Mouse (Mus musculus): ENCODE measurements around the gene Slc38a2. TPM values are rescaled to one million over a fixed set of nuclear protein-coding genes. Genes with fewer than 3 reads are reported as not detected.

The Slc38a2 gene
- total RNA-seq, 2 experiments from 2014 or later: 64.7 to 73.8 TPM

Other genes starting within 250 kb of the Slc38a2 start
- gene Scaf11, start 238.9 kb downstream of the Slc38a2 start, total RNA-seq (2021): 10 to 100 TPM; 49.9 to 50.3 TPM
- gene Slc38a1, start 56.8 kb downstream of the Slc38a2 start, total RNA-seq (2021): 10 to 100 TPM; 76.7 to 78.8 TPM

Measured in layer of hippocampus, postnatal 10 days (tissue).